Comparison of ENCODE assay signal across 12 mouse cellular contexts in genomic region chr11:62209111-62209510, GRCm38 (mm10). TPM values are rescaled to one million over a fixed set of nuclear protein-coding genes. Genes with fewer than 3 reads are reported as not detected.
DNase-seq lines count a peak whose midpoint lies in the region; TF ChIP-seq lines count a peak whose summit lies in the region.
"Had no signal": no experiment of that assay in that cellular context is flagged by ENCODE, and none has a peak within 500 bp of the region (broad histone marks: within the 10 kb centered on the region; RNA-seq: fewer than 3 reads in every experiment).

No protein-coding gene starts in this region.

- no peak for TF ChIP-seq POLR2A in brain, embryonic 14.5 days (IDR thresholded peaks at IDR 0.05; ENCODE audit: borderline replicate concordance, extremely low read depth, insufficient read depth, insufficient read length, poor library complexity, severe bottlenecking)

- peak; percentile 57 for DNase-seq in heart, adult 11 months
- DNase-seq in heart, adult 8-10 months (ENCODE audit: low spot score) = no peak
- DNase-seq in Muller cell, postnatal 12 days (ENCODE audit: inconsistent ontology term) = peak; percentile 57
- DNase-seq in brain, embryonic 14.5 days (ENCODE audit: low read depth) = peak; percentile 12
- peak; percentile 79 for DNase-seq in retina, postnatal 1 day
- no peak for DNase-seq in testis, postnatal 14 days (ENCODE audit: low spot score)
- DNase-seq: cerebellum, adult 11-12 months; cerebellum, adult 9-10 months; cerebellum, postnatal 25 days; gastrocnemius, postnatal 36 days; heart, adult 18-20 months; heart, postnatal 36 days had no signal

- TF ChIP-seq CTCF in brain, embryonic 14.5 days (IDR thresholded peaks at IDR 0.05; ENCODE audit: borderline replicate concordance, extremely low read depth, insufficient read depth, insufficient read length) = no peak

RNA-seq across cellular contexts. Expression of gene Adora2b, which starts 39.7 kb away (rescaled TPM):
- under 1 TPM; 0.33 to 1.00 (median 0.68) TPM for total RNA-seq in heart, adult 8-10 months (2022)
- polyA plus RNA-seq in brain, embryonic 14.5 days (2012; rRNA removed) = 2.8 and 3.0 TPM in 2 replicates

Comparison
In these comparisons a context has a peak if more than half of its experiments do, and no peak if none do; other contexts are left out.
1. DNase-seq: peak in heart, adult 11 months (single experiment), Muller cell, postnatal 12 days (single experiment), brain, embryonic 14.5 days (single experiment) and retina, postnatal 1 day (single experiment); none in heart, adult 8-10 months (single experiment) and testis, postnatal 14 days (single experiment).